Comparison of ENCODE assay signal across 8 mouse cellular contexts in the genomic region with DNA sequence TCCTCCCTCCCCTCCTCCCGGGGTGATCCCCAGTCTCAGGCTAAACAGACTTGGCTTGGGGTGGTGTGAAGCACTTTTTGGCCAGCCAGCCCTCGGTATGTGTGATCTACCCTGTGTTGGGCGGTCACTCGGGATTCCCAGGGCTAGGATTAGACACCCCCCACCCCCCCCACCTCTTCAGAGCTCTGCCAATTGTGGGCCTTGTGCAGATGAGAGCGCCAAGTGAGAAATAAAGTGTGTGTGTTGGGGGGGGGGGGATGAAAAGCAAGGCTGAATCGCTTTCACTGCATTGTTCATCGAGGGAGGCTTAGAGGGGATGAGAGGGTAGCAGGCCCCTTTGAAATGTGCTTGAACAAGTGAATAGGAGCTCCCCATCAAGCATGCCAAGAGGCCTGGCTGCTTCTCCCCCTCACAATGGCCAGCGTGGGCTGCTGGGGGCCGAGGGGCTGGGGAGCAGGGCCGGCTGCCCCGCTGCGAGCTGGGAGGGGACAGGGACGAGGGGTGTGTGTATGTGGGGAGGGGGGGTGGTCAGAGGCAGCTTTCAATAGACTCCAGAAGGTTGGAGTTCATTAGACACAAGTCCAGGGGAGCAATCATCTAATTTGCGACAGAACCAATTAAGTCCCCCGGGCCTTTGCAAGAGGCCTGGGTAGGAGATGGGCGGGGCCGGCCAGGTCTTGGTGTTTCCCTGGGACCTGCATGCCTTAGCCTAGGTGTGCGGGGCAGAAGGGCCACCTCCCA. TPM values are rescaled to one million over a fixed set of nuclear protein-coding genes. Genes with fewer than 3 reads are reported as not detected.
DNase-seq lines count a peak whose midpoint lies in the region; ATAC-seq and TF ChIP-seq lines count a peak whose summit lies in the region.

No protein-coding gene starts in this region.

- DNase-seq in neural tube, embryonic 11.5 days (ENCODE audit: low spot score) = peak; percentile 54
- DNase-seq in neural tube, embryonic 10.5 days (ENCODE audit: extremely low spot score, low spot score) = no peak
- DNase-seq in limb, embryonic 11.5 days (ENCODE audit: low spot score) = peak; percentile 67
- peak; percentile 63 for DNase-seq in retina, embryonic 14.5 days (ENCODE audit: low spot score)
- DNase-seq in kidney, adult 2 months = no peak
- DNase-seq in layer of hippocampus, adult 9-10 months (ENCODE audit: low spot score) = no peak
- no peak for DNase-seq in yolk sac, embryonic 10.5 days (ENCODE audit: low spot score)

- no peaks in the 10 kb centered on the region for H3K27me3 ChIP-seq in neural tube, embryonic 11.5 days (ENCODE audit: control insufficient read depth, insufficient read depth, low read length)
- H3K27me3 ChIP-seq in forebrain, embryonic 12.5 days = peaks cover 8% of the 10 kb centered on the region; the same call in 1 of the 2 replicates
- no peaks in the 10 kb centered on the region for H3K27me3 ChIP-seq in limb, embryonic 11.5 days (ENCODE audit: control insufficient read depth, insufficient read depth, low read length)
- no peaks in the 10 kb centered on the region for H3K27me3 ChIP-seq in kidney, adult 2 months (replicated peaks; ENCODE audit: control insufficient read depth, insufficient read depth, low read length)

- peak overlapping the region; percentile 15; the same call in 1 of the 2 replicates for H3K9ac ChIP-seq in neural tube, embryonic 11.5 days (ENCODE audit: low read length)
- peak overlapping the region; percentile 13; the same call in 1 of the 2 replicates for H3K9ac ChIP-seq in forebrain, embryonic 12.5 days
- peak overlapping the region; percentile 27; the same call in 1 of the 2 replicates for H3K9ac ChIP-seq in limb, embryonic 11.5 days (ENCODE audit: low read length)

- TF ChIP-seq CTCF in kidney, adult 2 months (conservative IDR thresholded peaks at IDR 0.05; ENCODE audit: insufficient read depth, insufficient read length, low read depth, low read length) = no peak

- peaks cover 29% of the 10 kb centered on the region for H3K4me1 ChIP-seq in neural tube, embryonic 11.5 days (ENCODE audit: control insufficient read depth, insufficient read depth, low read length)
- peaks cover 76% of the 10 kb centered on the region for H3K4me1 ChIP-seq in forebrain, embryonic 12.5 days
- H3K4me1 ChIP-seq in limb, embryonic 11.5 days (ENCODE audit: control insufficient read depth, insufficient read depth, low read length) = peaks cover 45% of the 10 kb centered on the region
- H3K4me1 ChIP-seq in kidney, adult 2 months (ENCODE audit: control insufficient read depth, insufficient read depth, low read length) = no peaks in the 10 kb centered on the region

- WGBS in neural tube, embryonic 11.5 days = 31% methylated on average over 18 of the region's 18 CpGs
- WGBS in forebrain, embryonic 12.5 days = 8% methylated on average over 18 of the region's 18 CpGs
- WGBS in limb, embryonic 11.5 days = 31% methylated on average over 18 of the region's 18 CpGs
- 68% methylated on average over 18 of the region's 18 CpGs for WGBS in kidney, adult 2 months

- ATAC-seq in neural tube, embryonic 11.5 days (ENCODE audit: insufficient read depth, low FRiP score, low TSS enrichment) = peak; percentile 80
- peak; percentile 84 for ATAC-seq in forebrain, embryonic 12.5 days (ENCODE audit: low FRiP score)
- ATAC-seq in limb, embryonic 11.5 days (ENCODE audit: insufficient number of reproducible peaks, low FRiP score, low TSS enrichment, low read depth) = 0 out of 2 replicates have a peak, but pooled peaks have one; percentile 28

- H3K27ac ChIP-seq in neural tube, embryonic 11.5 days (ENCODE audit: low read depth, low read length) = peak overlapping the region; percentile 64; the same call in 1 of the 2 replicates
- H3K27ac ChIP-seq in forebrain, embryonic 12.5 days = peak overlapping the region; percentile 76
- H3K27ac ChIP-seq in limb, embryonic 11.5 days (replicated peaks; ENCODE audit: low read depth, low read length) = peak overlapping the region; percentile 48
- no peak overlapping the region for H3K27ac ChIP-seq in kidney, adult 2 months (ENCODE audit: insufficient read depth, low read depth, low read length)

- no peak for TF ChIP-seq POLR2A in kidney, adult 2 months (IDR thresholded peaks at IDR 0.05; ENCODE audit: low read depth, low read length)

- H3K36me3 ChIP-seq in neural tube, embryonic 11.5 days (ENCODE audit: control insufficient read depth, insufficient read depth, low read length) = peaks cover 25% of the 10 kb centered on the region
- H3K36me3 ChIP-seq in forebrain, embryonic 12.5 days (replicated peaks) = peaks cover 71% of the 10 kb centered on the region
- H3K36me3 ChIP-seq in limb, embryonic 11.5 days (ENCODE audit: control insufficient read depth, insufficient read depth, low read length) = peaks cover 19% of the 10 kb centered on the region; the same call in 1 of the 2 replicates
- H3K36me3 ChIP-seq in kidney, adult 2 months (ENCODE audit: control insufficient read depth, insufficient read depth, low read length) = no peaks in the 10 kb centered on the region

- H3K4me3 ChIP-seq in neural tube, embryonic 11.5 days (ENCODE audit: low read depth, low read length) = no peak overlapping the region
- no peak overlapping the region for H3K4me3 ChIP-seq in forebrain, embryonic 12.5 days (replicated peaks)
- H3K4me3 ChIP-seq in limb, embryonic 11.5 days (ENCODE audit: low read depth, low read length) = no peak overlapping the region
- no peak overlapping the region for H3K4me3 ChIP-seq in kidney, adult 2 months (ENCODE audit: insufficient read depth, low read depth, low read length)

- H3K4me2 ChIP-seq in neural tube, embryonic 11.5 days (ENCODE audit: low read depth) = no peak overlapping the region
- H3K4me2 ChIP-seq in forebrain, embryonic 12.5 days = peak overlapping the region; percentile 38
- H3K4me2 ChIP-seq in limb, embryonic 11.5 days (ENCODE audit: low read depth, severe bottlenecking) = no peak overlapping the region

- H3K9me3 ChIP-seq in neural tube, embryonic 11.5 days (ENCODE audit: control insufficient read depth, low read length) = no peaks in the 10 kb centered on the region
- no peaks in the 10 kb centered on the region for H3K9me3 ChIP-seq in forebrain, embryonic 12.5 days
- H3K9me3 ChIP-seq in limb, embryonic 11.5 days (ENCODE audit: control insufficient read depth, low read length) = no peaks in the 10 kb centered on the region

RNA-seq across cellular contexts. Expression of gene Axin2, which starts 15.1 kb away (rescaled TPM):
- 16.4 and 21.2 TPM in 2 replicates for polyA plus RNA-seq in neural tube, embryonic 11.5 days (2014; fragmentation: Nextera tagmentation; extraction: Ambion mirVana)
- polyA plus RNA-seq in forebrain, embryonic 12.5 days (2016; fragmentation: Nextera tagmentation; extraction: Ambion mirVana) = 14.8 and 17.4 TPM in 2 replicates
- polyA plus RNA-seq in limb, embryonic 11.5 days (2014; fragmentation: Nextera tagmentation; extraction: Ambion mirVana) = 15.4 and 15.8 TPM in 2 replicates
- polyA plus RNA-seq in kidney, adult 2 months (2012; rRNA removed) = 2.7 and 3.1 TPM in 2 replicates

Comparison
In these comparisons a context has a peak if more than half of its experiments do, and no peak if none do; other contexts are left out.
1. DNase-seq: peak in neural tube, embryonic 11.5 days (single experiment), limb, embryonic 11.5 days (single experiment) and retina, embryonic 14.5 days (single experiment); none in neural tube, embryonic 10.5 days (single experiment), kidney, adult 2 months (single experiment), layer of hippocampus, adult 9-10 months (single experiment) and yolk sac, embryonic 10.5 days (single experiment).
2. ATAC-seq: peak in every context shown above with its lines; median percentile 84 in forebrain, embryonic 12.5 days; 80 in neural tube, embryonic 11.5 days; 28 in limb, embryonic 11.5 days.
3. Peak in every context shown above with its lines, with median percentiles within 50 percentile points of each other: H3K9ac ChIP-seq.